Mouse (Mus musculus): ENCODE measurements around the gene Rab3c. TPM values are rescaled to one million over a fixed set of nuclear protein-coding genes. Genes with fewer than 3 reads are reported as not detected.

Rab3c gene
- total and polyA plus RNA-seq, 3 experiments: 0.16 to 0.20 TPM; not detected in 1

GRCm38 (mm10) chr13:110219195-110219594 is 61.6 kb downstream of the Rab3c start:
- H3K4me3 ChIP-seq: no peak overlapping the region
- no peaks in the 10 kb centered on the region for H3K36me3 ChIP-seq (ENCODE audit: control insufficient read depth, insufficient read depth, low read length)
- no peaks in the 10 kb centered on the region for H3K27me3 ChIP-seq (ENCODE audit: control insufficient read depth, insufficient read depth, low read length)
- intact Hi-C loops (cut with DNase I): no loop called here
- H3K79me2 ChIP-seq (replicated peaks; ENCODE audit: control insufficient read depth, insufficient read depth, low read length): no peaks in the 10 kb centered on the region
- H3K27ac ChIP-seq: no peak overlapping the region
- WGBS: 84% methylated on average over 7 of the region's 7 CpGs
- TF ChIP-seq EP300 (IDR thresholded peaks at IDR 0.05; ENCODE audit: insufficient read depth, low read depth, low read length): no peak
- TF ChIP-seq CTCF (IDR thresholded peaks at IDR 0.05): no peak
- TF ChIP-seq POLR2A (IDR thresholded peaks at IDR 0.05; ENCODE audit: insufficient read depth, low read depth, low read length): no peak
- no peaks in the 10 kb centered on the region for H3K4me1 ChIP-seq (ENCODE audit: control insufficient read depth, insufficient read depth, low read length)
- no peak overlapping the region for H3K9ac ChIP-seq (ENCODE audit: low read depth, low read length)
- no peak for DNase-seq

- whole genome bisulfite sequencing: 37% methylated on average over 4 of the region's 4 CpGs
- Histone ChIP-seq H3K4me1 (ENCODE audit: control insufficient read depth, insufficient read depth, low read length) (no peaks in the 10 kb centered on the region), H3K79me2 (replicated peaks; ENCODE audit: control insufficient read depth, insufficient read depth, low read length) (no peaks in the 10 kb centered on the region), H3K27me3 (ENCODE audit: control insufficient read depth, insufficient read depth, low read length) (no peaks in the 10 kb centered on the region), H3K9ac (ENCODE audit: low read depth, low read length) (no peak overlapping the region), H3K4me3 (no peak overlapping the region), H3K36me3 (ENCODE audit: control insufficient read depth, insufficient read depth, low read length) (no peaks in the 10 kb centered on the region), H3K27ac (no peak overlapping the region)
- intact Hi-C loops (cut with DNase I): no loop called here
- TF ChIP-seq CTCF (IDR thresholded peaks at IDR 0.05) (no peak), POLR2A (IDR thresholded peaks at IDR 0.05; ENCODE audit: insufficient read depth, low read depth, low read length) (no peak), EP300 (IDR thresholded peaks at IDR 0.05; ENCODE audit: insufficient read depth, low read depth, low read length) (no peak)
- no peak for DNase-seq
Observed at GRCm38 (mm10) chr13:110218497-110218896, 62.3 kb downstream of the Rab3c start.

- Histone ChIP-seq H3K4me3 (no peak overlapping the region), H3K27me3 (ENCODE audit: control insufficient read depth, insufficient read depth, low read length) (no peaks in the 10 kb centered on the region), H3K36me3 (ENCODE audit: control insufficient read depth, insufficient read depth, low read length) (no peaks in the 10 kb centered on the region), H3K79me2 (replicated peaks; ENCODE audit: control insufficient read depth, insufficient read depth, low read length) (no peaks in the 10 kb centered on the region), H3K9ac (ENCODE audit: low read depth, low read length) (no peak overlapping the region), H3K4me1 (ENCODE audit: control insufficient read depth, insufficient read depth, low read length) (no peaks in the 10 kb centered on the region), H3K27ac (no peak overlapping the region)
- no peak for DNase-seq
- intact Hi-C loops (cut with DNase I): no loop called here
- no peak for TF ChIP-seq CTCF (IDR thresholded peaks at IDR 0.05)
- TF ChIP-seq POLR2A (IDR thresholded peaks at IDR 0.05; ENCODE audit: insufficient read depth, low read depth, low read length): no peak
- no peak for TF ChIP-seq EP300 (IDR thresholded peaks at IDR 0.05; ENCODE audit: insufficient read depth, low read depth, low read length)
- WGBS: 50% methylated on average over 8 of the region's 8 CpGs
Observed at GRCm38 (mm10) chr13:110211526-110212075, 69.2 kb downstream of the Rab3c start.

- intact Hi-C loops (cut with DNase I): no loop called here
- H3K27ac ChIP-seq: no peak overlapping the region
Observed at GRCm38 (mm10) chr13:110198906-110199305, 81.9 kb downstream of the Rab3c start.

GRCm38 (mm10) chr13:110190039-110190438 is 90.8 kb downstream of the Rab3c start:
- TF ChIP-seq POLR2A (IDR thresholded peaks at IDR 0.05; ENCODE audit: insufficient read depth, low read depth, low read length) (no peak), EP300 (IDR thresholded peaks at IDR 0.05; ENCODE audit: insufficient read depth, low read depth, low read length) (no peak)
- Histone ChIP-seq H3K4me3 (no peak overlapping the region), H3K36me3 (ENCODE audit: control insufficient read depth, insufficient read depth, low read length) (no peaks in the 10 kb centered on the region), H3K27me3 (ENCODE audit: control insufficient read depth, insufficient read depth, low read length) (no peaks in the 10 kb centered on the region), H3K4me1 (ENCODE audit: control insufficient read depth, insufficient read depth, low read length) (no peaks in the 10 kb centered on the region), H3K27ac (no peak overlapping the region), H3K79me2 (replicated peaks; ENCODE audit: control insufficient read depth, insufficient read depth, low read length) (no peaks in the 10 kb centered on the region), H3K9ac (ENCODE audit: low read depth, low read length) (no peak overlapping the region)
- no peak for DNase-seq
- intact Hi-C loops (cut with DNase I): no loop called here
- 48% methylated on average over 1 of the region's 1 CpGs for WGBS

More at GRCm38 (mm10) chr13:110198906-110199305, 81.9 kb downstream of the Rab3c start:
- no peaks in the 10 kb centered on the region for H3K27me3 ChIP-seq (ENCODE audit: control insufficient read depth, insufficient read depth, low read length)
- no peak overlapping the region for H3K9ac ChIP-seq (ENCODE audit: low read depth, low read length)
- H3K4me1 ChIP-seq (ENCODE audit: control insufficient read depth, insufficient read depth, low read length): no peaks in the 10 kb centered on the region
- 61% methylated on average over 5 of the region's 5 CpGs for WGBS
- no peaks in the 10 kb centered on the region for H3K79me2 ChIP-seq (replicated peaks; ENCODE audit: control insufficient read depth, insufficient read depth, low read length)
- TF ChIP-seq CTCF (IDR thresholded peaks at IDR 0.05) (no peak), POLR2A (IDR thresholded peaks at IDR 0.05; ENCODE audit: insufficient read depth, low read depth, low read length) (no peak), EP300 (IDR thresholded peaks at IDR 0.05; ENCODE audit: insufficient read depth, low read depth, low read length) (no peak)
- no peak for DNase-seq
- H3K36me3 ChIP-seq (ENCODE audit: control insufficient read depth, insufficient read depth, low read length): no peaks in the 10 kb centered on the region
- H3K4me3 ChIP-seq: no peak overlapping the region

- intact Hi-C loops (cut with DNase I): no loop called here
- TF ChIP-seq CTCF (IDR thresholded peaks at IDR 0.05): no peak
- no peak for TF ChIP-seq POLR2A (IDR thresholded peaks at IDR 0.05; ENCODE audit: insufficient read depth, low read depth, low read length)
- no peak for TF ChIP-seq EP300 (IDR thresholded peaks at IDR 0.05; ENCODE audit: insufficient read depth, low read depth, low read length)
- no peaks in the 10 kb centered on the region for H3K36me3 ChIP-seq (ENCODE audit: control insufficient read depth, insufficient read depth, low read length)
- no peak overlapping the region for H3K9ac ChIP-seq (ENCODE audit: low read depth, low read length)
- no peak overlapping the region for H3K4me3 ChIP-seq
- WGBS: 79% methylated on average over 4 of the region's 4 CpGs
- H3K79me2 ChIP-seq (replicated peaks; ENCODE audit: control insufficient read depth, insufficient read depth, low read length): no peaks in the 10 kb centered on the region
- no peaks in the 10 kb centered on the region for H3K27me3 ChIP-seq (ENCODE audit: control insufficient read depth, insufficient read depth, low read length)
- DNase-seq: no peak
- H3K27ac ChIP-seq: no peak overlapping the region
- no peaks in the 10 kb centered on the region for H3K4me1 ChIP-seq (ENCODE audit: control insufficient read depth, insufficient read depth, low read length)
Observed at GRCm38 (mm10) chr13:110184963-110185685, 95.7 kb downstream of the Rab3c start.

Data from heart, adult 2 months (tissue).